Comparison of ENCODE assay signal across 10 mouse cellular contexts in genomic region chr11:106572958-106573357, GRCm38 (mm10). TPM values are rescaled to one million over a fixed set of nuclear protein-coding genes. Genes with fewer than 3 reads are reported as not detected.
A peak's percentile ranks its signal among the peaks of the same experiment; 100 is the strongest.
DNase-seq lines count a peak whose midpoint lies in the region; ATAC-seq and TF ChIP-seq lines count a peak whose summit lies in the region.
"Had no signal": no experiment of that assay in that cellular context is flagged by ENCODE, and none has a peak within 500 bp of the region (broad histone marks: within the 10 kb centered on the region; RNA-seq: fewer than 3 reads in every experiment).

No protein-coding gene starts in this region.

- ATAC-seq in heart, embryonic 11.5 days (replicated peaks; ENCODE audit: insufficient number of reproducible peaks, low FRiP score, low TSS enrichment), result no peak
- no peak for ATAC-seq in midbrain, postnatal 0 days (ENCODE audit: low FRiP score)
- no peak for ATAC-seq in intestine, embryonic 16.5 days
- ATAC-seq: forebrain, postnatal 0 days had no signal

- H3K36me3 ChIP-seq in heart, embryonic 11.5 days (ENCODE audit: control insufficient read depth, insufficient read depth, low read length), result no peaks in the 10 kb centered on the region
- 0 out of 2 replicates have a peak, but pooled peaks cover 3% of the 10 kb centered on the region for H3K36me3 ChIP-seq in midbrain, postnatal 0 days (ENCODE audit: insufficient read depth, low read length)
- peaks cover 2% of the 10 kb centered on the region; the same call in 1 of the 2 replicates for H3K36me3 ChIP-seq in midbrain, embryonic 10.5 days
- H3K36me3 ChIP-seq in intestine, embryonic 16.5 days (ENCODE audit: control insufficient read depth, insufficient read depth, low read length), result no peaks in the 10 kb centered on the region

- peaks cover 45% of the 10 kb centered on the region for H3K4me1 ChIP-seq in heart, embryonic 11.5 days (ENCODE audit: control insufficient read depth, insufficient read depth, low read length)
- H3K4me1 ChIP-seq in midbrain, postnatal 0 days (ENCODE audit: insufficient read depth, low read length), result peaks cover 17% of the 10 kb centered on the region
- H3K4me1 ChIP-seq in midbrain, embryonic 10.5 days, result peaks cover 44% of the 10 kb centered on the region
- peaks cover 34% of the 10 kb centered on the region for H3K4me1 ChIP-seq in intestine, embryonic 16.5 days (ENCODE audit: control insufficient read depth, insufficient read depth, low read length)

- H3K27ac ChIP-seq in heart, embryonic 11.5 days (ENCODE audit: low read depth, low read length), result peak overlapping the region; percentile 57; the same call in 1 of the 2 replicates
- H3K27ac ChIP-seq in midbrain, postnatal 0 days (ENCODE audit: low read depth, low read length), result peak overlapping the region; percentile 26; the same call in 1 of the 2 replicates
- no peak overlapping the region; the same call in 1 of the 2 replicates for H3K27ac ChIP-seq in midbrain, embryonic 10.5 days (replicated peaks)
- peak overlapping the region; percentile 8; the same call in 1 of the 2 replicates for H3K27ac ChIP-seq in intestine, embryonic 16.5 days (ENCODE audit: low read length)

- DNase-seq in heart, adult 8-10 months (ENCODE audit: low spot score), result no peak
- peak; percentile 28 for DNase-seq in midbrain, postnatal 0 days (ENCODE audit: low spot score)
- DNase-seq in midbrain, embryonic 10.5 days (ENCODE audit: low spot score), result no peak
- DNase-seq in frontal cortex, postnatal 36 days (ENCODE audit: low spot score in 2 of 2), result no peak
- no peak for DNase-seq in left cerebral cortex, adult 11 months (ENCODE audit: low spot score)
- no peak for DNase-seq in layer of hippocampus, adult 11-12 months (ENCODE audit: low spot score)
- DNase-seq: cerebellum, postnatal 36 days; forebrain, postnatal 0 days had no signal

- no peak for TF ChIP-seq CTCF in midbrain, postnatal 0 days (IDR thresholded peaks at IDR 0.05)

- H3K9ac ChIP-seq in heart, embryonic 11.5 days (ENCODE audit: low read depth, low read length), result no peak overlapping the region; the same call in 1 of the 2 replicates
- no peak overlapping the region for H3K9ac ChIP-seq in midbrain, postnatal 0 days (replicated peaks; ENCODE audit: low read length, poor library complexity, severe bottlenecking)
- no peak overlapping the region for H3K9ac ChIP-seq in intestine, embryonic 16.5 days (ENCODE audit: low read depth, low read length)
- H3K9ac ChIP-seq: forebrain, postnatal 0 days had no signal

- no peak overlapping the region for H3K4me3 ChIP-seq in heart, embryonic 11.5 days (ENCODE audit: low read depth, low read length)
- no peak overlapping the region for H3K4me3 ChIP-seq in midbrain, postnatal 0 days (ENCODE audit: low read depth, low read length)
- H3K4me3 ChIP-seq in midbrain, embryonic 10.5 days, result no peak overlapping the region
- H3K4me3 ChIP-seq in intestine, embryonic 16.5 days (ENCODE audit: low read length), result no peak overlapping the region

- H3K9me3 ChIP-seq in heart, embryonic 11.5 days (replicated peaks; ENCODE audit: control insufficient read depth, low read length), result no peaks in the 10 kb centered on the region
- H3K9me3 ChIP-seq in midbrain, postnatal 0 days (ENCODE audit: low read length), result no peaks in the 10 kb centered on the region
- H3K9me3 ChIP-seq in midbrain, embryonic 10.5 days (replicated peaks), result no peaks in the 10 kb centered on the region
- no peaks in the 10 kb centered on the region for H3K9me3 ChIP-seq in intestine, embryonic 16.5 days (ENCODE audit: control insufficient read depth, low read length)

- H3K27me3 ChIP-seq in heart, embryonic 11.5 days (ENCODE audit: control insufficient read depth, insufficient read depth, low read length), result no peaks in the 10 kb centered on the region
- H3K27me3 ChIP-seq in midbrain, postnatal 0 days (ENCODE audit: insufficient read depth, low read length), result no peaks in the 10 kb centered on the region
- no peaks in the 10 kb centered on the region for H3K27me3 ChIP-seq in midbrain, embryonic 10.5 days (ENCODE audit: low read depth, poor library complexity, severe bottlenecking)
- H3K27me3 ChIP-seq in intestine, embryonic 16.5 days (replicated peaks; ENCODE audit: control insufficient read depth, insufficient read depth, low read length), result no peaks in the 10 kb centered on the region

- 51% methylated on average over 9 of the region's 9 CpGs for WGBS in heart, embryonic 11.5 days (ENCODE audit: insufficient replicate concordance)
- WGBS in midbrain, postnatal 0 days, result 60% methylated on average over 9 of the region's 9 CpGs
- WGBS in midbrain, embryonic 10.5 days, result 86% methylated on average over 9 of the region's 9 CpGs
- WGBS in intestine, embryonic 16.5 days, result 50% methylated on average over 9 of the region's 9 CpGs

- H3K4me2 ChIP-seq in heart, embryonic 11.5 days, result no peak overlapping the region
- H3K4me2 ChIP-seq in midbrain, postnatal 0 days (ENCODE audit: low read depth, low read length, poor library complexity, severe bottlenecking), result no peak overlapping the region
- H3K4me2 ChIP-seq in intestine, embryonic 16.5 days (ENCODE audit: low read depth, low read length), result no peak overlapping the region

RNA-seq across cellular contexts. Expression of gene Tex2, which starts 40.3 kb away (rescaled TPM):
- polyA plus RNA-seq in heart, embryonic 11.5 days (2014; fragmentation: Nextera tagmentation; extraction: Ambion mirVana), result 12.3 and 14.9 TPM in 2 replicates
- 10 to 100 TPM; 37.9 to 56.9 (median 45.0) TPM for total RNA-seq in heart, adult 8-10 months (2022)
- 69.5 and 73.3 TPM in 2 replicates for total RNA-seq in midbrain, postnatal 0 days (2014; rRNA removed)
- 33.1 and 36.3 TPM in 2 replicates for polyA plus RNA-seq in midbrain, postnatal 0 days (2015; fragmentation: Nextera tagmentation; extraction: Ambion mirVana)
- 5.6 and 7.5 TPM in 2 replicates for polyA plus RNA-seq in midbrain, embryonic 10.5 days (2016; fragmentation: Nextera tagmentation; extraction: Ambion mirVana)
- polyA plus RNA-seq in intestine, embryonic 16.5 days (2015; fragmentation: Nextera tagmentation; extraction: Ambion mirVana), result 11.7 and 14.2 TPM in 2 replicates
